Mouse (Mus musculus) G1E (cell line): ENCODE measurements around the gene Apbb2.

Source experiments
- CTCF ChIP-seq: IDR thresholded peaks from 2 replicates; pipeline ENCODE4 v1.5.1; 2012; ENCODE audit warnings: low read depth, low read length, inconsistent platforms, mixed read lengths
- GATA2 ChIP-seq: IDR thresholded peaks from 2 replicates; pipeline ENCODE4 v1.6.1; 2012; ENCODE audit warnings: low read depth, low read length, inconsistent platforms, borderline replicate concordance
- POLR2AphosphoS5 ChIP-seq: IDR thresholded peaks from 2 replicates; pipeline ENCODE4 v1.6.1; 2012; ENCODE audit warnings: low read depth, low read length, inconsistent platforms; ENCODE audit not compliant: insufficient replicate concordance

DNA sequence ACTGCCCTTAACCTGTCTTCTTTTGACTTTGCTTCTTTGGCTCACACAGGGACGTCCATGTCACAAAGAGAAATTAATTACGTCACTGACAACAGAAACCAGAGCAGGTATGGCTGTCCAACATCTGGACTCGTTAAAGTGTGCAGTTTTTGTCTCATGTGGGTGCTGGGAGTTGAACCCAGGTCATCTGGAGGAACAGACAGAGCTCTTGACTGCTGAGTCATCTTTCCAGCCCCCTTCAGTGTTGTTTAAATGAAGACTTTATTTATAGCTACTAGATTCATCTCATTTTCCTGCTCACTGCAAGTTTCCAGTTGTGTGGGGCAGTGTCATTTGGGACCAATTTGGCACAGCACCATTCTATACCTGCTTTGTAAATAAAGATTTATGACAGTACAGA is 273.4 kb downstream of the Apbb2 start:
- no peak for TF ChIP-seq CTCF
- no peak for TF ChIP-seq GATA2
- no peak for TF ChIP-seq POLR2AphosphoS5
